Mouse (Mus musculus): ENCODE results near the gene Ambn.
"Not testable (repeated sequence)": the region's sequence is repeated elsewhere in the genome, so short reads cannot be mapped to it uniquely, and the experiment has no call there.

Gene Ambn

DNA sequence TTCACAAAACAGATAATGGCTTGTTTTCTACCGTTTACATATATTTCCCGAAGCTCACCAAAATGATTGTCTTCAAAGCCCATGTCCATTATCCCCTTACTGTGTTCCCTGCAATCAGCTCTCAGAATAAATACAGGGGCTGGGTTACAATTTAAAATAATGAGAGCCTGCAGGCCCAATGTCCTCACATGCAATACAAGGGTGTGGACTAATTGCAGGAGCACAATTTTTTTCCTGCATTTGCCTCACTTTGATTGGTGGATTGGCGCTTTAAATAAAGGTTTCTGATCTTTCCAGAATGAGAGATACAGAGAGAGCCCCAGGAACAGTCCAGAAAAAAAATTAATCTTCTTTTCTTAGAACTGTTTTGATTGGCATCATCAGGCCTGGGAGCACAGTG, at the start of gene Ambn:
TSS of gene Ambn (plus strand) at position 301 of the 400 bp plus-strand sequence.
- DNase-seq (ENCODE audit: low spot score in 2 of 2), result no peak

DNA sequence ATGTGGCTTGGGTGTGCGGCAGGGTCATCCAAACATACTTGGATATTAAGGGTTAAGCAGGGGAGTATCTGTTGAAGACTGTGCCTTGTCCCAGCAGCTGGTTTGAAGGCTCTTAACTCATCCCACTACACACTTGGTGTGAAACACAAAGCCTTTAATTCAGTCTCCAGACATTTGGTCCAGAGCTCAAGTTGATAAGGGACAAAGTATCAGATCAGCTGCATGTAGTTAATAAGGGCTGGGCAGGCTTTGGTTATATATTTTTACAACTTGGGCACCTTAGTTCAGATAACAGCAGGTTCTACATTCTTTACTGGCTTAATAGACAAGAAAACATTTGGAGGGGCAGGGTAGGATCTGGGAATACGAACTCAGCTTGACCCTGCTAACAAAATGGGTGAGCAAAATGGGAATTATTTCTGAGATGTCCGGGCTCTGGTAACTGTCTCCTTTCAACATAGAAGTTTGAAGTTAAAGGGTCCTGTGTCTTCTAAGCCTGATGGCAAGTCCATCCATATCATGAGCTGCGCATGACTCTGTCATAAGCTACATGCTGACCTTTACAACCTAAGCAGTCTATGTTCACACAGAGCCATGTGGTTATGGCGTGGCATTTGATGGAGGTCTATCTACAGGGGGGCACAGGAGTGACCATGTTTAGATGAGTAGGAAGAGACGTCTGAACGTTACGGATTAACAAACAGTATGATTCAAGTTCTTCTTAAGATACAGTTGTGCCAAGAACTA, 35.3 kb upstream of the Ambn start:
- no peak for DNase-seq (ENCODE audit: low spot score in 2 of 2)

DNA sequence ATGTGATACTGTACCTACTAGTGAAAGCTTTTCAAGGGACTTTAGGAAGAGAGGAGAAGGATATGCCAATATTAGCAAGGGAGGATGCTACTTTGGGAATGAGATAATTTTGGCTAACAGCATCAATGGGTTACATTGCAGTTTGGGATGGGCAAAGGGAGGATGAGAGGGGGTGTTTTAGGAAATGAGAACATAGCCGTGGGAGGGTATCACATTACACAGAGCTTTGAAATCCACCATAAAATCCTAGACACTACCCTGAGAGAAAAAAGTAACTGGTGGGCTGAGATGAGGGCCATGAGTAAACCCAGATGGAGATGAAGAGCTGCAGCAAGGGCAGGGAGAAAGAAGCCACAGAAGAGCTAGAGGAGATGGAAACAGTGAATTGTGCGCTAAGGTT, 30.9 kb upstream of the Ambn start:
- DNase-seq (ENCODE audit: low spot score in 2 of 2), result not testable (repeated sequence)

DNA sequence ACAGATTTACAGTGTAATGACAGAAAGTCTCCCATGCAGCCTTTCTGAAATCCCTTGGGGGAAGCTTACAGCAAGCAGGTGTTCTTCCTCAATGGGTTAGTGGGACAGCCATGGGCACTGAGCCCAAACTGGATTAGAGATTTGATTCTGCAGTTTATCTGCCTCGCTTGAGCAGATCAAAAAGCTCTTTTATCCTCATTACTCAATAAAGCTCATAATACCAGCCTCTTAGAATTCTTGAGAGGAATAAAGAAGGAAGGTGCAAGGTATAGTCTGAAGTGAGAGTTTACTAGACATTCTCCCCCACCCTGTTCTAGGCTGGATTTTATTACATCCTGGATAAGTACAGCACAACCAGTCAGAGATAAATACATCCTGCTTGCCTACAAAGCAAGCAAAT, 29.0 kb upstream of the Ambn start:
- DNase-seq (ENCODE audit: low spot score in 2 of 2), result no peak

DNA sequence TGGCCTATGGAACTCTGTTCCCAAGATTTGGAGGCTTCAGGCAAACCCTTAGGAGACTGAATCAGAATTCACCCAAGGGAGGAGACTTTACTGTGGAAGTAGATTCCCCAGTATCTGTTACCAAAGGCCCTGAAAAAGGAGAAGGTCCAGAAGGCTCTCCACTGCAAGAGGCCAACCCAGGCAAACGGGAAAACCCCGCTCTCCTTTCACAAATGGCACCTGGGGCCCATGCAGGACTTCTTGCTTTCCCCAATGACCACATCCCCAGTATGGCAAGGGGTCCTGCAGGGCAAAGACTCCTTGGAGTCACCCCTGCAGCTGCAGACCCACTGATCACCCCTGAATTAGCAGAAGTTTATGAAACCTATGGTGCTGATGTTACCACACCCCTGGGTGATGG, 11.7 kb downstream of the Ambn start:
- no peak for DNase-seq (ENCODE audit: low spot score in 2 of 2)

DNA sequence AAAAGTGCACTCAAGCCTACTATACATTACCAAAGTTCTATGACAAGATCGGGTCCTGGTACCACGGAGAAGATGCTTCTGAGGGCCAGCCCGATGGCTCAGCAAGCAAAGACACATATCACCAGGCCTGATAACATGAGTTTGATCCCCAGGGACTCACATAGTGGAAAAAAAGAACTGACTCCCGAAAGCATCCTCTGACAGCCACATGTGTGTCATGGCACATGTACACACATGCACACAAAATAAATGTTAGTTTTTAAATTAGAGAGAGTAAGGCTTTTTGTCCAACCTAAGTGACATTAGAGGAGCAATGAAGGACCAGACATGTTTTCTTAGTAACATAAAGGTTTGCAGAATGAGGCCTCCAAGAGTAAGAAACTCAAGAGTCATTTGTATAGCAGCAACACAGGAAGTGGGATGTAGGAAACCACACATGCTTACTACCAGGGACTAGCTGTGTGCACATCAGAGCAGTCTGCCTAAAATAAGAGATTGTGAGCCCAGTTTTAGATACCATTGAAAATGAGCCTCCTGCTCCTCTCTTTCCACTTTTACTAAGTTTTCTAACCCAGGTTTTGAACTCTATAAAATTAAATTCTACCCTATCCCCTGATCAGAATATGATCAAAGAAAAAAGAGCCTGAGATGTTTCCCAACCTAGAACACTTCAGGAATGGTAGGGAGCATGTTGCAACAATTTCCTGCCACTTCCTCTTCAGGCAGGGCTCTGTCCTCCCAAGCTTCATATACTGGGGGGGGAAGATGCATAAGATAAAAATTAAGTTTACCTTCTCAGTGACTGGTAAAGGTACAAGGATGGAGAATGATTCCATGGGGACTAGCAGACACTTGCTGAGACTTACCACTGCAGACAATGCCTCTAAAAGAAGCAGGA, 13.3 kb downstream of the Ambn start:
- DNase-seq (ENCODE audit: low spot score in 2 of 2), result no peak

DNA sequence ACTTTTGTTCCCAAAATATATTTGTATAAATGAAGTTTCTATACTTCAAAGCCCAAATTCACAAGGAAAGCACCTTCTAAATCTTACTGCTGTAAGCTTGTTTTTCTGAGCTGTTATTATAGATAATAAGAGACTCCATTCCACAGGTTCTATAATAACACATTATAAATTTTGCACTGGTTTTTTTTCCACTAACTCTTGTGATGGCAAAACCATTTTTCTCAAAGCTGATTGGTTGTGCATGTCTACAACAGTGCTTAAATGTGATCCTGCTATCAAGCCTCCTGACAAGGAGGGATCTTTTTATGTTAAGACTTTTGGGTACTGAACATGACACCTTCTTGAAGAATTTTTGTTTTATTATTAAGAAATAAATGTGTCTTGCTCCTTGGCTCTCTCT, 31.9 kb downstream of the Ambn start, which contains the start of gene Enam:
TSS of gene Enam (plus strand) at position 301 of the 400 bp plus-strand sequence.
- no peak for DNase-seq (ENCODE audit: low spot score in 2 of 2)

DNA sequence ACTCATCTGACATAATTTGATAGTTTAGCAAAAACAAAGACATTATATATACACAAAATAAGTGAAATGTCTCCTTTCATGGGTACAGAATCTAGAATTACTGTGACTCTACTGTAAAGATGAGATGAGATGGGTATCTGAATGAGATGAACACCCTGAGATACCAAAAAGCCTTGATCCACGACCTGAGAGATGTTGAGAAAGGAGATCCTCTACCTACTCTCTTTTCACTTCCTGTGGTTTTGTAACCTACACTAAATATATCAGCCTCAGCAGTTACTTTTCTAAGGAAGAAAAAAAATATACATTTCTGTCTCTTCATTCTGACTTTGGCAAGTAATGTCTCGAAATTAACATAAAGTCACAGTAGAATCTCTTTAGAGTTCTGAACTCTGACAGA, 33.2 kb downstream of the Ambn start:
- DNase-seq (ENCODE audit: low spot score in 2 of 2), result no peak

DNA sequence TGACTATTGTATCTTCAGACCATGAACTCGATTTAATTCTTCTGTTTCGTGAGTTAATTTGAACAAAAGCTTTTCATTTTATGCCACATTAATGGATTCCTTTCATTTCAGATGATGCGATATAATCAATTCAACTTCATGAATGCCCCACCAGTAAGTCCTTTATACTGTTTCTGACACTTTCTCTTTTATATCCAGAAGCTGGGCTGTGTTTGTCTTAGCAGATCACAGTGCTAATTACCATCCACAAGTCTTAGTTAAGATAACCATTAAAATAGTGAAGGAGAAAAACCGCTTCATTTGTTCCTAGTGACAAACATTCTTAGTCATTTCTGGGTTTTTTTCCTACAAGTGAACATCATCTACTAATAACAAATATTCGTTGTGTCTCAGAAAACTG, 35.3 kb downstream of the Ambn start:
- no peak for DNase-seq (ENCODE audit: low spot score in 2 of 2)

DNA sequence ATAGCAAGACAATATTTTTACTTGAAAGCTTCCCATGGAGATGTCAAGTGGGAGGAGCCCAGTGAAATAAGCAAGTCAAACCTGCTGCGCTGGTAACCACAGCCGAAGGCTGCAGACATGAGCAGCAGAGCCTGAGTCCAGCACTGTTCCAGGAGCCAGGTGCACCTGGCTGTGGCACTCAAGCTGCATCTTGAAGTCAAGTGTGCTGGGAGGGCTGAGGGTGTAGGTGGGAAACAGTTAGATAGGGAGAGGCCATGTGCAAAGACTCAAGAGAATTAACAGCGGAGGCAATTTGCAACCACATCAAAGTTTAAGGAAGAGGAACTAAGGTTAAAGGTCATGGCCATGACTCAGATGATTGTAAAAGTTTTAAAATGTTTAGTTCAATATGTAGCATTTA, 44.0 kb downstream of the Ambn start:
- no peak for DNase-seq (ENCODE audit: low spot score in 2 of 2)

DNA sequence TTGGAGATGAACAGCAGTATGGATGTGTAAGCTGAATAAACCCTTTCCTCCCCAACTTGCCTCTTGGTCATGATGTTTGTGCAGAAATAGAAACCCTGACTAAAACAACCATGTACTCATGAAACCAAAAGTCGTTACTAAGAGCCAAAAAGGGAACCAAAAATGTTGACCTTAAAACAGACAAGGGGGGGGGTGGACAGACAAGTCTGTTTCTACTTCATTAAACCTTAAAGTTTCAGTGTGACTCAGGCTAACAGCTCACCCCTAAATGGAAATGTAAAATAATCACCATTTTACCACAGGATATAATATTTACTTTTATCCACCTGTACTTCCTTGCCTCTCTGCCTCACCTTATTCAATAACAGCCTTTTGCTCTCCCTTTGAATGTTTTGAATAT, 52.8 kb downstream of the Ambn start:
- DNase-seq (ENCODE audit: low spot score in 2 of 2), result no peak

DNA sequence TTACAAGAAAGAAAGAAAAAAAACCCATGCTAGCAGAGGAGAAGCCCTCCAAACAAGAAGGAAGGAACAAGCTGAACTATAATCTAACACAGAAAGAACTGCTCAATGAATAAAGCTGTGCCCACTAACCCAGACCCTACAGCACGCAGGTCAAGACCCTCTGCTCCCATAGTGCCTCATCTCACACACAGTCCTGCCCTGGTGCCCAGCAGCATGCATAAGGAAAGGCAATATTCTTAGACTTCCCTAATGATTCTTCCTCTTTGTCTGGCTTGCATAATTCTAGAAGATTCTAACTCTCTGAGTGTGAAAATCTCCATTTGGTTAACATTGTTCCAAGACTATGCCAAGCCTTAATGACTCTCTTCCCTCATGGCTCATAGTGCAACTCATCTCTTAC, 53.2 kb downstream of the Ambn start:
- DNase-seq (ENCODE audit: low spot score in 2 of 2), result no peak
